Mouse (Mus musculus): ENCODE results near the gene St6galnac5.

GRCm38 (mm10) chr3:152942985-152943384 lies 39.1 kb downstream of the St6galnac5 start:
- no peak for TF ChIP-seq POLR2A (IDR thresholded peaks at IDR 0.05; ENCODE audit: borderline replicate concordance, control insufficient read depth, low read depth, low read length)
- no peak for TF ChIP-seq CTCF (IDR thresholded peaks at IDR 0.05; ENCODE audit: control insufficient read depth, insufficient read depth, low read length)
